Mouse (Mus musculus): Measurements from ENCODE around the gene Ip6k3.

The Ip6k3 gene

DNA sequence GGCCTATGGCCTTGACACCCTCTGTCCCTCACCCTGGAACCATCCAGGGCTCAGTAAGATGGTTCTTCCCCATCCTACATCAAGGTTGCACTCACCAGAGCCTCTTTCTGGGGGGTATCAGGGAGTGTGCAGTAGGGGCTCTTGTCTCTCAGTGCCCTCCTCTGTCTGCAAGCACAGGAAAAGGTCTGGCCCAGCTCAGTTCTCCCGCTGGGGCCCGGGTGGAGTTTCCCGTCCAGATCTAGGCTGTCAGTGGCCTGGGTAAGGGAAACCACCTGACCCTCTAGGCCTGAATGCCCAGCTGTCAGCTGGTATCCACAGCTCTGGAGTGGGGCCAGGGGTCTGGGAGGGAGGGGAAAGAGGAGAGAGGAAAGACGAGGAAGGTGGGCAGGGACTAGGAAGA is at the start of gene Ip6k3:
TSS of gene Ip6k3 (minus strand) at position 251 of the 400 bp plus-strand sequence.
- TF ChIP-seq GATA4 (IDR thresholded peaks at IDR 0.05; ENCODE audit: insufficient replicate concordance, low read length), result no peak

DNA sequence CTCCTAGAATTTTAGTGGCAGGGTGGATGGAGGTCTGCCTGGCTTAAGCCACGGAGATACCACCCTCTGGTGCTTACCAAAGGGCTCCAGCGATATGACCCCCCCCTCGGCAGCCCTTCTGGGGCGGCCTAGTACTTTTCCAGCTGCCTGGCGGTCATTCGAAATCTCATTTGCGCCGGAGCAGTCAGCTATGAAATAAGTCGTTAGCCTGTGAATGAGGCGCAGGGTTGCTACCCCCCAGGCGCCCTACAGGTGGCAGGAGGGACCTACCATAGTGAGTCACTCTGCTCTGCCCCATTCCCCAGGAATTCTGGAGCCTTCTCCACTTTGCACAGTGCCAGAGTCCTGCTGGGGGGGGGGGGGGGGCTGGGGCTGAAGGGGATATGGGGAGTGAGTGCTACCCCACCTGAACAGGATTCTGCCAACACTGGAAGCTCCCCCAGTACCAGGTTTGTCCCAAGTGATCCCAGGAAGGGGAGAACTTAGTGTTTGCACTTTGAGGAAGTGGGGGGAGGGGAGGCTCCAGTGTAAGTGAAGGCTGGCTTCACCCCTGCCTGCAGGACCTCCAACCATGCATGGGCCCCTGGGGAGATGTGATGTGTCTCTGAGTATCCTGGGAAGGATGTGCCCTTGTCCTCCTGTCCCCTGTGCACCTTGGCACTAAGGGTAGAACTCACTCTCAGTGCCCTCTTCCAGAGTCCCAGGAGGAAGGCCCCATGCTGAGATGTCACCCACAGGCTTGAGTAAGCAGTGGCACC is 45.4 kb upstream of the Ip6k3 start:
- no peak for TF ChIP-seq GATA4 (IDR thresholded peaks at IDR 0.05; ENCODE audit: insufficient replicate concordance, low read length)

DNA sequence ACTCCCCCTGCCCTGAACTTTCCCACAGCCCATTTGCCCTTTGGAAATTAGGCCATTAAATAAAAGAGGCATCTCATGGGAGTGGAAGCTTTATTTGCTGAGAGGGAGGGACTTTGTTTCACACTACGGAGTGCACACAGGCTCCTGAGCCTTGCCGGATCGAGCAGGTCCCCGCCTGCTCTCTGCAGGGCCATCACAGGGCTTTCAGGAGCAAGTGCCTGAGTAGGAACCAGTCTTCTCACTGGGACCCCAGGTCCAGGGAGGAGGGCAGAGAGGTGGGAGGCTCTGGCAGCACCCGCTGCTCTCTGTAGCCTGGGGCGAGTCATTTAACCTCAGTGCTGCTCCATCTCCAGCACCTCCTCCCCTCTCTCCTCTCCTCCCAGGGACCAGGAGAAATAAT is 44.4 kb upstream of the Ip6k3 start:
- no peak for TF ChIP-seq GATA4 (IDR thresholded peaks at IDR 0.05; ENCODE audit: insufficient replicate concordance, low read length)

DNA sequence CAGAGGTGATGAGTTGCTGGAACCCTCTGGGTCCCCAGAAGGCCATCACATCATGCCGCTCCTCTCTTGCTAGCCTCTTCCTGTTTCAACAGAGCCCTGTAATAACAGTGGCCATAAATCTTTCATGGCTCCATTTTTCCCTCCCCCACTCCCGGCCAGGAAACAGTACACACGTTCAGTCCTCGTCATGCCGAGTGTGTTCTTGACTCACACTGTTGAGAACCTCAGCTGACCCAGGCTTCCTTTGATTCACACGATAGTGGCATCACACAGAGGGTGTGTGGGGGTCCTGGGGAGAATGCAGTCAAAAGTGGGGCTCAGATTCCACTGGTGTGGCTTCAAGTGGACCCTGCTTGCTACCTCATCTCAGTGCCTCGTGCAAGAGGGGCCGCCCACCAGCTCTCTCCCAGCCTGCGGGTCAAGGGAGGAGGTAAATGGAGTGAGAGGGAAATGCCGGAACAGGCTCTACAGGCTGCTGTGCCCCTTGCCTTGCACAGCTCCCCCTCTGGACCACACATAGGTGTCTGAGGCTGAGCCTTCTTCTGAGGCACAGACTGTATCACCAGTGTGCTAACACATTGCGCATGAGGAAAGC is 39.6 kb upstream of the Ip6k3 start:
- no peak for TF ChIP-seq GATA4 (IDR thresholded peaks at IDR 0.05; ENCODE audit: insufficient replicate concordance, low read length)

DNA sequence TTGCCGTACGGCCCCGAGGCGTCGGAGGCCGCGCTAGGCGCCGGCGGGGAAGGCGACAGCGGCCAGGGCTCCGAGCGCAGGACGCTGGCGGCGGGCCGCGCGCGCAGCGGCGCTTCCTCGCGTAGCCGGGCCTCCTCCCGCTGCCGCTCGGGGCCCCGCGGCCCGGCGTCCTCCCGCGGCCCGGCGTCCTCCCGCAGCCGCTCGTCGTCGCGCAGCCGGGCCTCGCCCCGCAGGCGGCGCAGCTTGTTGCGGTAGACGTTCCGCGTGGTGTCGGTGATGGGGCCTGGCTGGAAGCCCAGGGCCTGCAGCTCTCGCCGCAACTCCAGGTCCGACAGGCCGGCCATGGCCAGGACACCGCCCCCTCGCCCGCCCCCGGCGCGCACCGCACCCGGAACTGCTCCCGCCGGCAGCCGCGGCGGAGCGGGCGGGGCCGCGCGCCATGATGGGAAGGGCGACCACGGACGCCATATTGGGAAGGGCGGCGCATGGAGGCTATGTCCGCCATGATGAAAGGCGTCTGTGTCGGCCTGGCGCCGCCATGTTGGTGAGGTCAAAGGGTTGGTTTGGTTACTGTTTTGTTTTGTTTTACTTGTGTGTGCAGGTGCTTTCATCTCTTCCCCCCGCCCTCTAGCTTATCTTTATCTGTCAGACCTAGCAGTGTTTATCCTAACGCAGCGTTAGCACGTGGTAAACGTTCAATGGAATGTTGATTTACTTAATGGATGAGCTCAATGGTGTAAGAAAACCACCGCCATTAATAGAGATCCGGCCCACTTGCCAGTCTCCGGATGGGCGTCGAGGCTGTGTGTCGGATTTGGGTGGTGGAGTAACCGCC is 36.7 kb upstream of the Ip6k3 start, which contains the start of gene Lemd2:
TSS of gene Lemd2 (minus strand) at position 395 of the 835 bp plus-strand sequence.
- TF ChIP-seq GATA4 (IDR thresholded peaks at IDR 0.05; ENCODE audit: insufficient replicate concordance, low read length), result 0 out of 2 replicates have a peak, but pooled peaks have one; percentile 14

DNA sequence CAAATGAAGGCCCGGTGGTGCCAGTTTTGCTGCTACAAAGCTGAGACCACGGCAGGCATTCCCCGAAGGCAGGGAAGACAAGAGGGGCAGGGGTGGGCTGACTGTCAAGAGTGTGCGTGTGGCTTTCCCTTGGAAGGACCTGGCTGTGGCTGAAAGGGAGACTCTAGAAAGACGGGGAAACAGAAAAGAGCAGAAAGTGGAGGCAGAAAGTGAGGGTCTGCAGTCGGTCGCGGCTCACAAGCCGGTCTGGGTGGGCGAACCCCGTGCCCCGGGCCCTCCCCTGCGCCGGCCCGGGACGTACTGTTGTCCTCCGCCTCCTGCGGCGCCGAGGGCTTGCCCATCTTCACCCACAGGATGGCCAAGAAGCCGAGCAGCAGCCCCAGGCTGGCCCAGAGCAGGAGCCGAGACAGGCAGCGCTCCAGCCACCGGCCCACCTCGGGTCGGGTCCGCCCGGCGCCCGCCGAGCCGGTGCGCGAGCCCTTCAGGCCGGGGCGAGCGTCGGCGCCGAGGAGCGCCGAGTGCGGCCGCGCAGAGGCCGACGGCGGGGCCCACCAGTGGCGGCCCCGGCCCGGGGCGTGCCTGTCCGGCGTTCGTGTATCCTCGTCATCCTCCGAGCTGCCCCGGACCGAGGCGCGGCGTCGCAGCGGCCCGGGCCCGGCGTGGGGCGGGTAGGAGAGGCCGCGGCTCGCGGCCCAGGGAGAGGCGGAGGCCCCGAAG is 35.9 kb upstream of the Ip6k3 start:
- no peak for TF ChIP-seq GATA4 (IDR thresholded peaks at IDR 0.05; ENCODE audit: insufficient replicate concordance, low read length)

DNA sequence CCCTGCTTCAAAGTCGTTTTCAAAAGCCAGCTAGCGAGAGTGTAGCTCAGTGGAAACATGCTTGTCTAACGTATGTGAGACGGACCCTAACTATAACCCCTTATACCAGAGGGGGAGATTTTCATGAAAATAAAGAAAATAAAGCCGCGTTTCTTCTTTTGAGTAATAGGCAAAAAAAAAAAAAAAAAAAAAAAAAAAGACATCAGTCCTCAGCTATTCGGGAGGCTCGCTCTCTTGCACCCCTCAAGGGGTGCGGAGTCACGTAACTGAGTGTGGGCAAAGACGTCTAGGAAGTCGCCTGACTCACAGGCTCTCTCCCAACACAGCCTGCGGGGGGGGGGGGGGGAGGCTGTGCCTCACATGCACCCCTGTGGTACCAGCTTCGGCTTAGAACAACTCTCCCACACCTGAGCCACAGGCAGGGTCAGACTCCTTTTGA is 35.3 kb upstream of the Ip6k3 start:
- no peak for TF ChIP-seq GATA4 (IDR thresholded peaks at IDR 0.05; ENCODE audit: insufficient replicate concordance, low read length)

DNA sequence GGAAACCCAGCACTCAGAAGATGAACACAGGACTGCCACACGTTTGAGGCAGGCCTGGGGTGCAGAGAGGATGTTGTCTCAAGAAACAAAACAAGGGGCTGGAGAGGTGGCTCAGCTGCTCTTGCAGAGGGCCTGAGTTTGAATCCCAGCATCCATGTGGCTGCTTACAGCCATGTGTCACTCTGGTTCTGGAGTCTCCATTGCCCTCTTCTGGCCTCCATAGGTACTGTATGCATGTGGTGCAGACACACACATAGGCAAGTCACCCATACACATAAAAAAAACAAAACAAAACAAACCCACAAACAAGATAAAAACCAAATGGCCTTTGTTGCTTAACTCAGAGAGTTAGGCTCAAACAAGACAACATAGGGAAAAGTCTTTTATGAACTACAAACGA is 34.4 kb upstream of the Ip6k3 start:
- TF ChIP-seq GATA4 (IDR thresholded peaks at IDR 0.05; ENCODE audit: insufficient replicate concordance, low read length), result no peak

- TF ChIP-seq GATA4 (IDR thresholded peaks at IDR 0.05; ENCODE audit: insufficient replicate concordance, low read length), result no peak
Measured at GRCm38 (mm10) chr17:27200801-27201200, 33.2 kb upstream of the Ip6k3 start.

- TF ChIP-seq GATA4 (IDR thresholded peaks at IDR 0.05; ENCODE audit: insufficient replicate concordance, low read length), result no peak
Measured at GRCm38 (mm10) chr17:27199864-27200263, 32.3 kb upstream of the Ip6k3 start.

DNA sequence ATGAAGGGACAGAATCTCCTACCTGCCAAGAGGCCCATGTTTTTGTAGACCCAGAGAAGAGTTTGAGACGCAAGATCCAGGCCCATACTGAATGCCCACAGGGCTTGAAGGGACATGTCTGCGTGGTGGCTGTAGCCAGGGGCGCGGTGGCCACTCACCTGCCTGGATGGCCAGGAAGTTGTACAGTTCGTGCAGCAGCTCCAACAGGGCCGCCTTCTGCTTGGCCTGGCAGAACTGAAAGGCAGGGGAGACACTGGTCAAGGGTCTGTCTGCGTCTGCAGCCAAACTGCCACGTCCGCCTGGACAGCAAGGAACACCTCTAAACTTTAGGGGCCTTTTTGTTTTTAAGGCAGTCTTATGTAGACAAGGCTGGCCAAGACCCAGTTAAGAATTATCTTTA is 31.6 kb upstream of the Ip6k3 start:
- no peak for TF ChIP-seq GATA4 (IDR thresholded peaks at IDR 0.05; ENCODE audit: insufficient replicate concordance, low read length)

- TF ChIP-seq GATA4 (IDR thresholded peaks at IDR 0.05; ENCODE audit: insufficient replicate concordance, low read length), result no peak
Measured at GRCm38 (mm10) chr17:27196206-27196605, 28.6 kb upstream of the Ip6k3 start.

DNA sequence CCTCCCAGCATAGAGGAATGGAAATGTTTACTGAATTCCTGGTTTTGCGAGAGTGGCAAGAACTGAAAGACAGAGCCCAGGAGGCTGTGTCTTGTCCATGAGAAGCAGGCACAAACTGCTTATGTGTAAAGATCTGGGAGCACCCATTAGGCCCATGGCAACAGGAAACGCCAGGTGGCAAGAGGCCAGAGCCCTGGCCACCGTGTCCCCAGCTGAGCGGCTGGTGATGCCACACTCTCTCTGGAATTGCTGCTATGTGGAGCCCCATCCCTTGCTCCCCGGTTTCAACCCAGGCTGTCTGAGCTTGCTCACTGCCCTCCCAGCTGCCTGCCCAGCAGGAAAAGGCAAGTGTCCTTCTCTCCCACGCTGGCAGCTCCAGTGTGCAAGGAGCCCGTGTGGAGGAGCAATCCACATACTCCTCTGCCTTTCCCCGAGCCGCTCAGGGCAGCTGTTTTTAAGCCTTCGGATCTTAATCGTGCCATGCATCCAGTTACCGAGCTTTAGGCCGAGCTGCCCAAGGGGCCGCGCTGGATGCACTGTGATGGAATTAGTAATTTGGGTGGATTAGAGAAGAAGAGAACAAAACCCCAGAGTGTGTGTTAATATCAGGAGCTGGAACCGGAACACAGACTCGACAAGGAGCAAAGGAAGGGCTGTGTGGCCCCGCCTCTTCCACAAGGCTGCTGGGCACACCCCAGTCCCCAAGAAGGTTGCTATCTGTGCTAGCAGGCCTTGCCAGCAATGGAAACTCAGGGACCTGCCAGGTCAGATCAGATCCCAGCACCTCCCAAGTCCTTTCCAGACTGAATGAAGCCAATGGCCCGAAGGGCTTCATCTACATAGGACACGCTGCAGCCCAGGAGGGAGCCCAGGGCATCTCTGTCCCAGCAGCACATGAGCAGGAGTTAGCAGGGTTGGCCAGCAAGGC is 26.9 kb upstream of the Ip6k3 start:
- no peak for TF ChIP-seq GATA4 (IDR thresholded peaks at IDR 0.05; ENCODE audit: insufficient replicate concordance, low read length)

DNA sequence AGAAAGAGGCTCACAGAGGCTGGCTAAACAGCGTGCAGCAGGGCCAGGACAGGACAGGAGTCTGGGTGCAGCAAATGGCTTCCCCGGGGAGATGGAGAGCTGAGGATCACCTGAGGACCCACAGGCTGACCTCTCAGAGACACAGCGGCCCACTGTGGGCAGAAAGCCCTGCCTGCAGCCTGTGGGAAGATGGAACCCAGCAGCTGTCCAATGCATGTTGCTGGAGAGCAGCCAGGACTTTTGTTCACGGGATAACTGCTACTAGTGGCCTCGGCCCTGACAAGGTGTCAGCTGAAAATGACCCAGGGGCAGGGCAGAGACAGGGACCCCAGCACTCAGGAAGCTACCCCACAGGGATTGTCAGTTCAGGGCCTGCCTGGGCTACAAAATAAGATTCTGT is 24.2 kb upstream of the Ip6k3 start:
- no peak for TF ChIP-seq GATA4 (IDR thresholded peaks at IDR 0.05; ENCODE audit: insufficient replicate concordance, low read length)

All from liver, adult (tissue).